Mouse (Mus musculus) inflammation-experienced regulatory T-cells (primary cell): ENCODE measurements around the gene Bdkrb1. TPM values are rescaled to one million over a fixed set of nuclear protein-coding genes. Genes with fewer than 3 reads are reported as not detected.

Experiments
- polyA plus RNA-seq, 2 experiments: library from polyadenylated mRNA; unstranded; fragments of 100-300 nt; shearing (Covaris generic); gene quantifications; one replicate each; pipeline ENCODE4 v1.2.1; 2017

Gene Bdkrb1
- polyA plus RNA-seq: 1 to 10 TPM in 1 of 2 experiments, under 1 TPM in 1; 0.99 to 2.2 TPM

GRCm38 (mm10) chr12:105602581-105603210 is at the start of gene Bdkrb1:
Gene Bdkrb1, plus strand, starts transcription at chr12:105603085.

GRCm38 (mm10) chr12:105562936-105563680 is 39.8 kb upstream of the Bdkrb1 start, which contains the start of gene Bdkrb2:
Gene Bdkrb2, plus strand, starts transcription at chr12:105563226.

Other genes starting within 250 kb of the Bdkrb1 start
- 1 to 10 TPM in 1 of 2 experiments, under 1 TPM in 1; 0.67 to 1.4 TPM for gene D430019H16Rik, start 149.2 kb upstream of the Bdkrb1 start, polyA plus RNA-seq
- gene Bdkrb2, start 39.9 kb upstream of the Bdkrb1 start, polyA plus RNA-seq: not detected
- gene Gskip, start 81.7 kb downstream of the Bdkrb1 start, polyA plus RNA-seq: 10 to 100 TPM; 41.4 to 42.8 TPM
- gene Atg2b, start 82.1 kb downstream of the Bdkrb1 start, polyA plus RNA-seq: 10 to 100 TPM; 17.8 to 18.9 TPM
- under 1 TPM; 0.46 to 0.87 TPM for gene Ak7, start 102.9 kb downstream of the Bdkrb1 start, polyA plus RNA-seq
- 100 to 1,000 TPM; 240 to 244 TPM for gene Papola, start 181.6 kb downstream of the Bdkrb1 start, polyA plus RNA-seq